Mouse (Mus musculus) natural killer cell, adult 2 months (primary cell): ENCODE measurements around the gene Nos1.
A peak's percentile ranks its signal among the peaks of the same experiment; 100 is the strongest.

Experiments
- DNase-seq, 2 experiments: peaks; one replicate each; pipeline ENCODE4 v3.0.0; 2022; ENCODE audit warnings: low spot score in 2 of 2

The Nos1 gene

GRCm38 (mm10) chr5:117997434-117997970 lies 216.7 kb downstream of the Nos1 start:
- no peak for DNase-seq

DNA sequence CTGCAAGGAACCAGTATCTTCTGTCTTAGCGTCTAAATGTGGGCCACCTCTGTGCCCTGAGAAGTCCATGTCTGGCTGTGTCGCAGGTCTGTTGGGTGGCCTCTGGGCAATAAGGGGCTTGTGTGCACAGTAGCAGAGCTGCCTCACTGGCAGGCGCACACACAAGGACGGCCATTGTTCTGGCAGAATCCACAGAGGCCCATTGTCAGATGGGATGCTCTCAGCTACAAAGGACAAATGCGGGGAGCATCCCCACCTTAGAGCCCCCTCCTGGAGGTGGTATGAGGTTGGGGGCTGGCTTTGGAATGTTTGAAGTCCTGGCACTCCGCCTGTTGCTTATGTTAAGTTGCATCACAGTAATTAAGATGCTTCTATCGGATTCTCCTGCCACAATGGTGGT lies 218.2 kb downstream of the Nos1 start:
- no peak for DNase-seq

- no peak for DNase-seq
These were observed 218.8 kb downstream of the Nos1 start for GRCm38 (mm10) chr5:117999584-117999983.

DNA sequence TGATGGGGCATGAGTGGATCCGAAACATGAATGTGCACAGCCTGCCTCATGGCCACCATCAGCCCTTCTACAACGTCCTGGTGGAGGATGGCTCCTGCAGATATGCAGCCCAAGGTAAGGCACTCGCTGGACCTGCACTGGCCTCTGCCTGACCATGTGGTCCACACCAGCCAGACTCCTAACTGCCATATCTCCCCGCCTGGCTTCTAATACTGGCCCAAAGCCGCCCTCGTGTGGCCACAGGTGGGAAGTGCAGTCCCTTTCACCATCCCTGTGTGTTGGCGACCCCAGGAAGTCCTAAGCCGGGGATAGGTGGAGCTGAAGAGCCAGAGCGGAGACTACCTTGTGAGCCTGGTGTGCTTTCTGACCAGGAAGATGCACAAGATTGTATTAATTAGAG lies 221.2 kb downstream of the Nos1 start:
- DNase-seq: peak; percentile 17 to 39

DNA sequence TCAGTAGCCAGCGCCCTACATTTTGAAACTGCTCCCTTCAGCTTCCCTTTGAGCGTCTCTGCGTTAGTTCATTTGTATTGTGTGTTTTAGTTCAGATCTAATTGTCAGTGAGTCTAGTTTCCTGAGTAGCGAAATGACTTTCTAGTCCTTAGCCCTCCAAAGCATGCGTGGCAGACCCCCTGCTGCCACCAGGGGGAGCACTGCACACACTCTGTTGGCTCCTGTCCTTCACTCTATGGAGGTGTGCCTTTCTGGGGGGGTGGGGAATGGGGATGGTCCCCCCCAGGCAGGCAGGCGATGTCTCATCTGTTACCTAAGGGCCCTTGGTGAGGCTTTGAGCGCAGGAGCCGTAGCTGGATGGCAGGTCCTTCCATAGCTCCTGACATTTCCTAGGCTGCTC lies 223.8 kb downstream of the Nos1 start:
- DNase-seq: peak; percentile 26 to 50

GRCm38 (mm10) chr5:118005728-118006127 lies 224.9 kb downstream of the Nos1 start:
- DNase-seq: no peak

- no peak for DNase-seq
These were observed 227.5 kb downstream of the Nos1 start for GRCm38 (mm10) chr5:118008344-118008743.
